Mouse (Mus musculus) heart, postnatal 0 days (tissue): ENCODE measurements at regions not wholly inside any gene's neighbourhood (a gene's known extent, or its start where the extent isn't known, plus 50 kb on each side); places are given as distances from the start of the nearest gene placed in this dataset.

Source experiments
- ATAC-seq: fragments of 200-750 bp; cut with Nextera tagmentation; 2 replicates; pipeline ENCODE4 v1.8.0; 2017; ENCODE audit warnings: low read depth, moderate number of reproducible peaks, moderate library complexity; ENCODE audit not compliant: insufficient read depth
- DNase-seq: peaks from one replicate; pipeline ENCODE4 v3.0.0-alpha.2; 2016; ENCODE audit warnings: low spot score
- H3K27ac ChIP-seq: fragments of 300-500 bp; sonication (generic); 2 replicates; pipeline ENCODE4 v1.5.1; 2014; ENCODE audit warnings: low read depth, mild to moderate bottlenecking
- H3K27me3 ChIP-seq: fragments of 300-500 bp; sonication (generic); 2 replicates; pipeline ENCODE4 v1.6.1; 2014; ENCODE audit warnings: low read length, mixed read lengths; ENCODE audit not compliant: control insufficient read depth, insufficient read depth
- H3K36me3 ChIP-seq: fragments of 300-500 bp; sonication (generic); replicated peaks from 2 replicates; pipeline ENCODE4 v1.6.1; 2014; ENCODE audit warnings: low read length, mixed read lengths; ENCODE audit not compliant: control insufficient read depth, insufficient read depth
- H3K4me1 ChIP-seq: fragments of 300-500 bp; sonication (generic); 2 replicates; pipeline ENCODE4 v1.6.1; 2014; ENCODE audit warnings: antibody characterized with exemption; ENCODE audit not compliant: control insufficient read depth, insufficient read depth
- H3K4me2 ChIP-seq: fragments of 300-500 bp; sonication (generic); 2 replicates; pipeline ENCODE4 v1.6.1; 2014; ENCODE audit warnings: low read depth, mild to moderate bottlenecking, low read length, moderate library complexity
- H3K4me3 ChIP-seq: fragments of 300-500 bp; sonication (generic); 2 replicates; pipeline ENCODE4 v1.5.1; 2014; ENCODE audit warnings: low read depth, low read length
- H3K9ac ChIP-seq: fragments of 300-500 bp; sonication (generic); replicated peaks from 2 replicates; pipeline ENCODE4 v1.6.1; 2014; ENCODE audit warnings: low read depth, low read length, mixed read lengths
- H3K9me3 ChIP-seq: fragments of 300-500 bp; sonication (generic); replicated peaks from 2 replicates; pipeline ENCODE4 v1.6.1; 2016; ENCODE audit warnings: low read length; ENCODE audit not compliant: control insufficient read depth
- CTCF ChIP-seq: IDR thresholded peaks from 2 replicates; pipeline ENCODE4 v1.5.1; 2016; ENCODE audit warnings: antibody characterized with exemption, control low read depth, low read depth
- EP300 ChIP-seq: IDR thresholded peaks from 2 replicates; pipeline ENCODE4 v1.6.1; 2016; ENCODE audit warnings: antibody characterized with exemption, low read depth
- WGBS: fragments of 180-500 bp; shearing (Covaris S2); extraction: QIAGEN DNeasy Blood & Tissue Kit; methylation state at CpG from one replicate; pipeline ENCODE4 v1.1.7; 2014; 5-methylcytosine and 5-hydroxymethylcytosine counted together

- no peak overlapping the region for H3K27ac ChIP-seq
- DNase-seq (no peak), ATAC-seq (no peak)
- H3K9ac ChIP-seq: no peak overlapping the region
- WGBS: 51% methylated on average over 5 of the region's 5 CpGs
- H3K27me3 ChIP-seq: no peaks in the 10 kb centered on the region
- H3K36me3 ChIP-seq: no peaks in the 10 kb centered on the region
- no peaks in the 10 kb centered on the region for H3K9me3 ChIP-seq
- H3K4me3 ChIP-seq: no peak overlapping the region
- no peak for TF ChIP-seq CTCF
- TF ChIP-seq EP300: no peak
- H3K4me2 ChIP-seq: no peak overlapping the region
- no peaks in the 10 kb centered on the region for H3K4me1 ChIP-seq
Observed at GRCm38 (mm10) chr7:72948026-72948425, 427.3 kb upstream of the Rgma start.

GRCm38 (mm10) chr7:72948666-72949065, 426.6 kb upstream of the Rgma start:
- ATAC-seq (no peak), DNase-seq (no peak)
- Histone ChIP-seq H3K27ac (no peak overlapping the region), H3K9me3 (no peaks in the 10 kb centered on the region), H3K9ac (no peak overlapping the region), H3K27me3 (no peaks in the 10 kb centered on the region), H3K4me3 (no peak overlapping the region), H3K36me3 (no peaks in the 10 kb centered on the region), H3K4me1 (no peaks in the 10 kb centered on the region), H3K4me2 (no peak overlapping the region)
- WGBS: 37% methylated on average over 3 of the region's 3 CpGs
- TF ChIP-seq CTCF (no peak), EP300 (no peak)

GRCm38 (mm10) chr7:72949886-72950285, 425.4 kb upstream of the Rgma start:
- Histone ChIP-seq H3K9ac (no peak overlapping the region), H3K27ac (no peak overlapping the region), H3K4me1 (no peaks in the 10 kb centered on the region), H3K9me3 (no peaks in the 10 kb centered on the region), H3K27me3 (no peaks in the 10 kb centered on the region), H3K4me2 (no peak overlapping the region), H3K36me3 (no peaks in the 10 kb centered on the region), H3K4me3 (no peak overlapping the region)
- ATAC-seq: no peak
- no peak for DNase-seq
- TF ChIP-seq CTCF (no peak), EP300 (no peak)
- WGBS: 46% methylated on average over 7 of the region's 7 CpGs

- ATAC-seq: no peak
- 67% methylated on average over 4 of the region's 4 CpGs for WGBS
- no peak for TF ChIP-seq EP300
- TF ChIP-seq CTCF: no peak
Observed at GRCm38 (mm10) chr7:72957674-72958073, 417.6 kb upstream of the Rgma start.

GRCm38 (mm10) chr7:72961321-72961720, 414.0 kb upstream of the Rgma start:
- Histone ChIP-seq H3K36me3 (no peaks in the 10 kb centered on the region), H3K27me3 (no peaks in the 10 kb centered on the region), H3K9ac (no peak overlapping the region), H3K27ac (no peak overlapping the region), H3K4me2 (no peak overlapping the region), H3K4me1 (no peaks in the 10 kb centered on the region), H3K4me3 (no peak overlapping the region), H3K9me3 (no peaks in the 10 kb centered on the region)
- WGBS: 74% methylated on average over 4 of the region's 4 CpGs
- DNase-seq: no peak
- no peak for TF ChIP-seq CTCF
- TF ChIP-seq EP300: no peak
- no peak for ATAC-seq

More at GRCm38 (mm10) chr7:72957674-72958073, 417.6 kb upstream of the Rgma start:
- H3K27me3 ChIP-seq: no peaks in the 10 kb centered on the region
- no peak overlapping the region for H3K4me2 ChIP-seq
- DNase-seq: no peak
- H3K9me3 ChIP-seq: no peaks in the 10 kb centered on the region
- no peak overlapping the region for H3K4me3 ChIP-seq
- H3K9ac ChIP-seq: no peak overlapping the region
- H3K36me3 ChIP-seq: no peaks in the 10 kb centered on the region
- no peaks in the 10 kb centered on the region for H3K4me1 ChIP-seq
- H3K27ac ChIP-seq: no peak overlapping the region

- WGBS: 42% methylated on average over 3 of the region's 3 CpGs
- Histone ChIP-seq H3K9ac (no peak overlapping the region), H3K4me3 (no peak overlapping the region), H3K27me3 (no peaks in the 10 kb centered on the region), H3K4me1 (no peaks in the 10 kb centered on the region), H3K4me2 (no peak overlapping the region), H3K9me3 (no peaks in the 10 kb centered on the region), H3K36me3 (no peaks in the 10 kb centered on the region), H3K27ac (no peak overlapping the region)
- no peak for TF ChIP-seq CTCF
- TF ChIP-seq EP300: no peak
- no peak for ATAC-seq
- DNase-seq: no peak
Observed at GRCm38 (mm10) chr7:72962815-72963214, 412.5 kb upstream of the Rgma start.
